Mouse (Mus musculus): ENCODE measurements around the gene Magi1. TPM values are rescaled to one million over a fixed set of nuclear protein-coding genes. Genes with fewer than 3 reads are reported as not detected.

Gene Magi1
- total and polyA plus RNA-seq, 2 experiments = 4.9 to 17.7 TPM

- Histone ChIP-seq H3K36me3 (ENCODE audit: control insufficient read depth, insufficient read depth, low read length) (no peaks in the 10 kb centered on the region), H3K4me1 (ENCODE audit: control insufficient read depth, insufficient read depth, low read length) (peaks cover 2% of the 10 kb centered on the region; the same call in 1 of the 2 replicates), H3K79me2 (ENCODE audit: control insufficient read depth, insufficient read depth, low read length) (peaks cover 10% of the 10 kb centered on the region; the same call in 1 of the 2 replicates), H3K9ac (ENCODE audit: low read depth, low read length) (no peak overlapping the region), H3K27ac (replicated peaks; ENCODE audit: insufficient read depth, low read depth, low read length) (no peak overlapping the region), H3K27me3 (ENCODE audit: control insufficient read depth, insufficient read depth, low read length) (no peaks in the 10 kb centered on the region), H3K4me3 (ENCODE audit: insufficient read depth, low read depth, low read length) (no peak overlapping the region)
- 77% methylated on average over 5 of the region's 5 CpGs for WGBS
- no peak for DNase-seq (ENCODE audit: extremely low read depth, low read depth, low spot score)
- no peak for TF ChIP-seq CTCF (IDR thresholded peaks at IDR 0.05; ENCODE audit: low read depth, low read length)
- no peak for TF ChIP-seq POLR2A (IDR thresholded peaks at IDR 0.05; ENCODE audit: extremely low read depth, insufficient read depth, low read length)
Observed at GRCm38 (mm10) chr6:93870023-93870422, 413.7 kb downstream of the Magi1 start.

DNA sequence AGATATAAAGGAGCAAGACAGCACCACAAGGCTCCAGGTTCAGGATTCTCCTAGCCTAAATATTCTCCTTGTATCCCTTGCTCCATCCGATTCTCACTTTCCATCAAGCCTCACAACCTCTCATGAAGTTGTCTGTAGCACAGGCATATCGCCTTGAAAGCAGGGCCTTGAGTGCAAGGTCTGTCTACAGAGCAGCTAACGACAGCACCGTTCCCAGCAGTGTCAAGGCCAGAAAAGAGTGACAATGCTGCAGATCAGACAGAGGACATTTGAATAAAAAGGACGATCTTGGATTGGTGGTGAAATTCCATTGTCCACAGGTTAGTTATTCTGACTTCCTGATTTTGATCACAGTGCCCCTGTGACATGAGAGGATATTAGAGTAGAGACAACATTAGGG lies 421.5 kb downstream of the Magi1 start:
- no peak overlapping the region for H3K4me3 ChIP-seq (ENCODE audit: insufficient read depth, low read depth, low read length)

GRCm38 (mm10) chr6:93856783-93857182 lies 426.9 kb downstream of the Magi1 start:
- DNase-seq (ENCODE audit: extremely low read depth, low read depth, low spot score) = no peak
- no peaks in the 10 kb centered on the region for H3K36me3 ChIP-seq (ENCODE audit: control insufficient read depth, insufficient read depth, low read length)
- no peak overlapping the region for H3K4me3 ChIP-seq (ENCODE audit: insufficient read depth, low read depth, low read length)
- H3K27ac ChIP-seq (replicated peaks; ENCODE audit: insufficient read depth, low read depth, low read length) = no peak overlapping the region
- H3K79me2 ChIP-seq (ENCODE audit: control insufficient read depth, insufficient read depth, low read length) = peaks cover 6% of the 10 kb centered on the region
- WGBS = 71% methylated on average over 1 of the region's 1 CpGs
- H3K4me1 ChIP-seq (ENCODE audit: control insufficient read depth, insufficient read depth, low read length) = no peaks in the 10 kb centered on the region
- no peaks in the 10 kb centered on the region for H3K27me3 ChIP-seq (ENCODE audit: control insufficient read depth, insufficient read depth, low read length)
- TF ChIP-seq POLR2A (IDR thresholded peaks at IDR 0.05; ENCODE audit: extremely low read depth, insufficient read depth, low read length) = no peak
- TF ChIP-seq CTCF (IDR thresholded peaks at IDR 0.05; ENCODE audit: low read depth, low read length) = no peak
- no peak overlapping the region for H3K9ac ChIP-seq (ENCODE audit: low read depth, low read length)

More for the DNA sequence above, 421.5 kb downstream of the Magi1 start:
- Histone ChIP-seq H3K27ac (replicated peaks; ENCODE audit: insufficient read depth, low read depth, low read length) (no peak overlapping the region), H3K36me3 (ENCODE audit: control insufficient read depth, insufficient read depth, low read length) (no peaks in the 10 kb centered on the region), H3K27me3 (ENCODE audit: control insufficient read depth, insufficient read depth, low read length) (no peaks in the 10 kb centered on the region), H3K4me1 (ENCODE audit: control insufficient read depth, insufficient read depth, low read length) (no peaks in the 10 kb centered on the region), H3K9ac (ENCODE audit: low read depth, low read length) (no peak overlapping the region), H3K79me2 (ENCODE audit: control insufficient read depth, insufficient read depth, low read length) (peaks cover 5% of the 10 kb centered on the region; the same call in 1 of the 2 replicates)
- no peak for TF ChIP-seq POLR2A (IDR thresholded peaks at IDR 0.05; ENCODE audit: extremely low read depth, insufficient read depth, low read length)
- no peak for TF ChIP-seq CTCF (IDR thresholded peaks at IDR 0.05; ENCODE audit: low read depth, low read length)
- WGBS = 92% methylated on average over 5 of the region's 5 CpGs
- DNase-seq (ENCODE audit: extremely low read depth, low read depth, low spot score) = no peak

- no peak for DNase-seq (ENCODE audit: extremely low read depth, low read depth, low spot score)
- Histone ChIP-seq H3K27me3 (ENCODE audit: control insufficient read depth, insufficient read depth, low read length) (no peaks in the 10 kb centered on the region), H3K36me3 (ENCODE audit: control insufficient read depth, insufficient read depth, low read length) (no peaks in the 10 kb centered on the region), H3K9ac (ENCODE audit: low read depth, low read length) (no peak overlapping the region), H3K27ac (replicated peaks; ENCODE audit: insufficient read depth, low read depth, low read length) (no peak overlapping the region), H3K4me1 (ENCODE audit: control insufficient read depth, insufficient read depth, low read length) (no peaks in the 10 kb centered on the region), H3K4me3 (ENCODE audit: insufficient read depth, low read depth, low read length) (no peak overlapping the region), H3K79me2 (ENCODE audit: control insufficient read depth, insufficient read depth, low read length) (peaks cover 5% of the 10 kb centered on the region)
- 69% methylated on average over 8 of the region's 8 CpGs for WGBS
- TF ChIP-seq CTCF (IDR thresholded peaks at IDR 0.05; ENCODE audit: low read depth, low read length) = no peak
- no peak for TF ChIP-seq POLR2A (IDR thresholded peaks at IDR 0.05; ENCODE audit: extremely low read depth, insufficient read depth, low read length)
Observed at GRCm38 (mm10) chr6:93855806-93856641, 427.7 kb downstream of the Magi1 start.

DNA sequence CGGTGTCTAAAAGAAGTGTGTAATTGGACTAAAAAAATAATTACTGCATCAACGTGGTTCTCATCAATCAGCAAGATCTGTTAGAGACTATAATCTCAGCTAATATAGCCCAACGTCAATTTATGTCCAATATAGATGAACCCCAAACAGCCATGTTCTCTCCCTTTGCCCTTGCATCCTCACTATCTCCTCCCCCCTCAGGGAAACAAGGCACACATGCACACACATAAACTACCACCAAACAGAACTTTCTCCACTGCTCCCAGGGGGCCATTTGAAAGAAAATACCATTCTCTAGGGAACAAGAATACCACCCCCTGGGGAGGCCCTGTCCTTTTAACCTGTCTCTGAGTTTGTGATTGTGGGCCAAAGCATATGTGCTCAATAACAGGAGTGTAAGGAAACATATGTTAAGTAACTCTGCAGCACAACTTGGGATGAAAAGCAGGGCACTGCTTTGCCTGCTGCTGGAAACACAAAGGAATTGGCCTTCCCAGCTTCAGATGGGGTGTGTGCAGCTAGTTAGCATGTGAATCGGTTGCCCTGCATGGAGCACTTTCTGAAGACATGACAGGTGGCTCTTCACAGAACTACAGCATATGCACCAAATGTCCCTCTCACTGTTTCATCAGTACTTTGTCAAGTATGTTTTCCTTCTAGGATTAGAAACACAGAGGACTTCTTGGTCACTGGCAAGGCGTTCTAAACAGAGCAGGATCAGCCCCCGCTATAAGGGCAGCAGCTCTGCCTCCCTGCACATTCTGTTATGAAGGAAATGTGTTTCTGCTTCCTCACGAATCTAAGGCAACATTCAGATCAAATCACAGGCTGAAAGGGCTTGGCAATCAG lies 434.6 kb downstream of the Magi1 start:
- H3K79me2 ChIP-seq (ENCODE audit: control insufficient read depth, insufficient read depth, low read length) = peaks cover 7% of the 10 kb centered on the region
- no peak for TF ChIP-seq POLR2A (IDR thresholded peaks at IDR 0.05; ENCODE audit: extremely low read depth, insufficient read depth, low read length)
- TF ChIP-seq CTCF (IDR thresholded peaks at IDR 0.05; ENCODE audit: low read depth, low read length) = no peak
- H3K27ac ChIP-seq (replicated peaks; ENCODE audit: insufficient read depth, low read depth, low read length) = no peak overlapping the region
- H3K27me3 ChIP-seq (ENCODE audit: control insufficient read depth, insufficient read depth, low read length) = no peaks in the 10 kb centered on the region
- DNase-seq (ENCODE audit: extremely low read depth, low read depth, low spot score) = no peak
- H3K4me1 ChIP-seq (ENCODE audit: control insufficient read depth, insufficient read depth, low read length) = no peaks in the 10 kb centered on the region
- WGBS = 91% methylated on average over 7 of the region's 7 CpGs
- H3K4me3 ChIP-seq (ENCODE audit: insufficient read depth, low read depth, low read length) = no peak overlapping the region
- no peaks in the 10 kb centered on the region for H3K36me3 ChIP-seq (ENCODE audit: control insufficient read depth, insufficient read depth, low read length)
- H3K9ac ChIP-seq (ENCODE audit: low read depth, low read length) = no peak overlapping the region
